Mouse (Mus musculus) intestine, embryonic 15.5 days (tissue): ENCODE measurements around the gene Pde7b. TPM values are rescaled to one million over a fixed set of nuclear protein-coding genes. Genes with fewer than 3 reads are reported as not detected.

Experiments used
- ATAC-seq: fragments of 200-750 bp; cut with Nextera tagmentation; 2 replicates; pipeline ENCODE4 v1.8.0; 2017; ENCODE audit warnings: moderate TSS enrichment, moderate library complexity
- H3K27ac ChIP-seq: fragments of 300-500 bp; sonication (generic); 2 replicates; pipeline ENCODE4 v1.5.1; 2015; ENCODE audit warnings: mild to moderate bottlenecking, inconsistent platforms
- H3K27me3 ChIP-seq: fragments of 300-500 bp; sonication (generic); replicated peaks from 2 replicates; pipeline ENCODE4 v1.6.1; 2015; ENCODE audit warnings: inconsistent platforms
- H3K36me3 ChIP-seq: fragments of 300-500 bp; sonication (generic); 2 replicates; pipeline ENCODE4 v1.6.1; 2015; ENCODE audit warnings: inconsistent platforms
- H3K4me1 ChIP-seq: fragments of 300-500 bp; sonication (generic); replicated peaks from 2 replicates; pipeline ENCODE4 v1.6.1; 2015; ENCODE audit warnings: inconsistent platforms
- H3K4me2 ChIP-seq: fragments of 300-500 bp; sonication (generic); replicated peaks from 2 replicates; pipeline ENCODE4 v1.6.1; 2015; ENCODE audit warnings: mild to moderate bottlenecking, inconsistent platforms
- H3K4me3 ChIP-seq: fragments of 300-500 bp; sonication (generic); replicated peaks from 2 replicates; pipeline ENCODE4 v1.5.1; 2015; ENCODE audit warnings: inconsistent platforms
- H3K9ac ChIP-seq: fragments of 300-500 bp; sonication (generic); 2 replicates; pipeline ENCODE4 v1.6.1; 2015; ENCODE audit warnings: inconsistent platforms
- H3K9me3 ChIP-seq: fragments of 300-500 bp; sonication (generic); 2 replicates; pipeline ENCODE4 v1.6.1; 2016; ENCODE audit warnings: inconsistent platforms
- WGBS: fragments of 180-500 bp; shearing (Covaris S2); methylation state at CpG from one replicate; pipeline ENCODE4 v1.1.7; 2015; 5-methylcytosine and 5-hydroxymethylcytosine counted together
- polyA plus RNA-seq: library from polyadenylated mRNA; unstranded; fragments of >200 nt; fragmentation: Nextera tagmentation; extraction: Ambion mirVana; gene quantifications from 2 replicates; pipeline ENCODE4 v1.2.1, GENCODE M21; 2015

Gene Pde7b
- polyA plus RNA-seq, 1 experiment from 2014 or later = 3.2 TPM

- Histone ChIP-seq H3K36me3 (no peaks in the 10 kb centered on the region), H3K4me3 (no peak overlapping the region), H3K27me3 (no peaks in the 10 kb centered on the region), H3K9ac (no peak overlapping the region), H3K9me3 (no peaks in the 10 kb centered on the region), H3K4me1 (no peaks in the 10 kb centered on the region), H3K27ac (no peak overlapping the region), H3K4me2 (no peak overlapping the region)
- no peak for ATAC-seq
- 80% methylated on average over 6 of the region's 6 CpGs for WGBS
Observed at GRCm38 (mm10) chr10:20501221-20501620, 223.7 kb downstream of the Pde7b start.

GRCm38 (mm10) chr10:20495051-20495450 is 229.8 kb downstream of the Pde7b start:
- WGBS = 85% methylated on average over 4 of the region's 4 CpGs
- Histone ChIP-seq H3K4me2 (no peak overlapping the region), H3K9ac (no peak overlapping the region), H3K4me3 (no peak overlapping the region), H3K27me3 (no peaks in the 10 kb centered on the region), H3K36me3 (no peaks in the 10 kb centered on the region), H3K9me3 (no peaks in the 10 kb centered on the region), H3K27ac (no peak overlapping the region), H3K4me1 (no peaks in the 10 kb centered on the region)
- no peak for ATAC-seq

DNA sequence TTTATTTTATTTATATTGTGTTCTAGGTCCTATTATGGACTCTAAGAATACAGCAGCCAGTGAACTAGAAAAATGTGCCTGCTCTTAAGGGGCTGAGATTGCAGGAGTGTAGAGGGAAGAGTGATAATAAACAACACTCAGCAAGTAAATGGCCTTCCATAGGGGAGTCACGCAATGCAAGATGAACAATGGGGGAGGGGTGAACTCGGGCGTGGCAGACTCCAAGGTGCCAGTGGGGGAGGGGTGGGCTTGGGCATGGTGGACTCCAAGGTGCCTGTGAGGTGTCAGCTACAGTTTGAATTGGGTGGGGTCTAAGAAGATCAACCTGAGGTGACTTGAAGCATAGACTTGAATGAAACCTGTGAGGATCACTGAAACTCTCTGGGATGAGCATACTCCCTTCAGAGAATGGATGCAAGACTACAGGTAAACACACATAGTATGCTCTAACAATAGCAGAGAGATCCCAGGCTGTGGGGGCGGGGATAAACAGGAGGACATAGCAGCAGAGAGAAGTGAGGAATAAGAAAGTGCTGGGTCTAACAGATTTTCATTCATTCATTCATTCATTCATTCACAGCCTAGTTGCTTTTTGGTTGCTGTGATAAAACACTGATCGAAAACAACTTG is 230.9 kb downstream of the Pde7b start:
- H3K36me3 ChIP-seq = no peaks in the 10 kb centered on the region
- H3K27ac ChIP-seq = no peak overlapping the region
- no peaks in the 10 kb centered on the region for H3K4me1 ChIP-seq
- ATAC-seq = no peak
- H3K4me3 ChIP-seq = no peak overlapping the region
- H3K27me3 ChIP-seq = no peaks in the 10 kb centered on the region
- no peak overlapping the region for H3K4me2 ChIP-seq
- H3K9ac ChIP-seq = no peak overlapping the region
- H3K9me3 ChIP-seq = no peaks in the 10 kb centered on the region
- WGBS = 80% methylated on average over 5 of the region's 5 CpGs

DNA sequence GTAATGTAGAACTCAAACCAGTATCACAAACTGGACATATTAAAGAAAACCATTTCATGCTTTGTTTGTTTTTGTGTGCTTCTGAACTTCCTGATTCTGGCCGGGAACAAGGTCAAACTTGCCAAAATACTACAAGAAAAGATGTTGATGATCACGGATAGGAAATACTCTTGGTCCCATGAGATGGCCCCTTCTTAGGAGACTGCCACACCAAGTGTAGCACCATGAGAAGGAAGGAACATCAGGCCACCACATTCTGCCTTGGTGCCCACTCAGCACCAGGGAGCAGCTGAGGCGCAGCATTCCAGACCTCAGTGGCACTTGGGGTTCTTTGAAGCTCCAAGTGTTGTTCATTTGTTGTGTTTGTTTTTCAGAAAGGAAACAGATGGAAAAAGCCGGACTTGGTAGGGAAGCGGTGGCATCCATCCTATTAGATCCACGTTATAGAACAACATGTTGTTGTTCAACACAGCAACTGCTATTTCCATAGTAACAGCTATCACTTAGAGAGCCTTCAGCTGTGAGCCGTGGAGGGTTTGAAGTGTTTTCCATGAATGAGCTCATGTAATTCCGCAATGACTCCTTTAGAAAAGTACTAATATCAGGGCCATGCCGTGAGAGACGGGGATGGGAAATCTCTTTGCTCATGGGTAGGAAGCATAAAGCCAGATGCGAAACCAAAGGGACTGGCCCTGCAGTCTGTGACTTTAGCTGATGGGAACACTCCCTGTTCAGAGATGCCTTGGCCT is 232.5 kb downstream of the Pde7b start:
- no peak for ATAC-seq
- Histone ChIP-seq H3K4me3 (no peak overlapping the region), H3K4me2 (no peak overlapping the region), H3K36me3 (no peaks in the 10 kb centered on the region), H3K9ac (no peak overlapping the region), H3K9me3 (no peaks in the 10 kb centered on the region), H3K27me3 (no peaks in the 10 kb centered on the region), H3K4me1 (no peaks in the 10 kb centered on the region), H3K27ac (no peak overlapping the region)
- WGBS = 78% methylated on average over 11 of the region's 11 CpGs

- 29% methylated on average over 1 of the region's 1 CpGs for WGBS
- ATAC-seq = no peak
- Histone ChIP-seq H3K27ac (no peak overlapping the region), H3K9ac (no peak overlapping the region), H3K4me2 (no peak overlapping the region), H3K4me3 (no peak overlapping the region), H3K27me3 (no peaks in the 10 kb centered on the region), H3K9me3 (no peaks in the 10 kb centered on the region), H3K4me1 (0 out of 2 replicates have a peak, but pooled peaks cover 3% of the 10 kb centered on the region), H3K36me3 (no peaks in the 10 kb centered on the region)
Observed at GRCm38 (mm10) chr10:20490775-20491174, 234.1 kb downstream of the Pde7b start.

DNA sequence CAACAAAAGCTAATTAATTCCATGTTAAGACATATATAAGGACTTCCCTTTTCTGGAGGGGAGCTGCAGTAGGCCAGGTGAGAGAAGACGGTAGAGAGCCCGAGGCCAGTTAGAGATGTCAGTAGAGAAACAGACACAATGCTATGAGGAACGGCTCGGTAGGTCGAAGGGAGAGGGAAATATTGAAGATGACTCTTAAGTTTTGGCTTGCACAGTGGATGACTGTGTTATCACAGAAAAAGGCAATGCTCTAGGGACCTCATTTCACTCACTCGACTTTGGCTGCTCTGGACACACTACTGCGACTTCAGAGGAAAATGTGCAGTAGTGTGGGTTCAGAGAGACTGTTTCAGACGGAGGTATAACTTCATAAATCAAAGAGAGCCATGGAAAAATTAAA is 234.6 kb downstream of the Pde7b start:
- H3K4me1 ChIP-seq = 0 out of 2 replicates have a peak, but pooled peaks cover 3% of the 10 kb centered on the region
- H3K27ac ChIP-seq = no peak overlapping the region
- H3K9me3 ChIP-seq = no peaks in the 10 kb centered on the region
- H3K4me3 ChIP-seq = no peak overlapping the region
- H3K9ac ChIP-seq = no peak overlapping the region
- H3K36me3 ChIP-seq = no peaks in the 10 kb centered on the region
- WGBS = 73% methylated on average over 8 of the region's 8 CpGs
- no peaks in the 10 kb centered on the region for H3K27me3 ChIP-seq
- no peak overlapping the region for H3K4me2 ChIP-seq
- no peak for ATAC-seq

- H3K4me2 ChIP-seq = no peak overlapping the region
- no peak overlapping the region for H3K4me3 ChIP-seq
- WGBS = 41% methylated on average over 19 of the region's 19 CpGs
- no peaks in the 10 kb centered on the region for H3K27me3 ChIP-seq
- no peaks in the 10 kb centered on the region for H3K36me3 ChIP-seq
- H3K4me1 ChIP-seq = 0 out of 2 replicates have a peak, but pooled peaks cover 3% of the 10 kb centered on the region
- no peak overlapping the region for H3K27ac ChIP-seq
- ATAC-seq = peak; percentile 59; the same call in 1 of the 2 replicates
- no peaks in the 10 kb centered on the region for H3K9me3 ChIP-seq
- no peak overlapping the region for H3K9ac ChIP-seq
Observed at GRCm38 (mm10) chr10:20486461-20487253, 238.2 kb downstream of the Pde7b start.

GRCm38 (mm10) chr10:20485816-20486215 is 239.1 kb downstream of the Pde7b start:
- Histone ChIP-seq H3K27me3 (no peaks in the 10 kb centered on the region), H3K4me1 (0 out of 2 replicates have a peak, but pooled peaks cover 3% of the 10 kb centered on the region), H3K27ac (no peak overlapping the region), H3K4me3 (no peak overlapping the region), H3K4me2 (no peak overlapping the region), H3K9me3 (no peaks in the 10 kb centered on the region), H3K36me3 (no peaks in the 10 kb centered on the region), H3K9ac (no peak overlapping the region)
- 73% methylated on average over 3 of the region's 3 CpGs for WGBS
- no peak for ATAC-seq

GRCm38 (mm10) chr10:20479481-20479880 is 245.4 kb downstream of the Pde7b start:
- Histone ChIP-seq H3K9ac (no peak overlapping the region), H3K4me3 (no peak overlapping the region), H3K27me3 (no peaks in the 10 kb centered on the region), H3K4me2 (no peak overlapping the region), H3K9me3 (no peaks in the 10 kb centered on the region), H3K27ac (no peak overlapping the region), H3K4me1 (0 out of 2 replicates have a peak, but pooled peaks cover 5% of the 10 kb centered on the region), H3K36me3 (no peaks in the 10 kb centered on the region)
- ATAC-seq = no peak
- WGBS = 57% methylated on average over 8 of the region's 8 CpGs

- H3K4me1 ChIP-seq = 0 out of 2 replicates have a peak, but pooled peaks cover 5% of the 10 kb centered on the region
- WGBS = 53% methylated on average over 8 of the region's 8 CpGs
- H3K36me3 ChIP-seq = no peaks in the 10 kb centered on the region
- no peak overlapping the region for H3K9ac ChIP-seq
- H3K27ac ChIP-seq = no peak overlapping the region
- no peak overlapping the region for H3K4me2 ChIP-seq
- H3K27me3 ChIP-seq = no peaks in the 10 kb centered on the region
- H3K4me3 ChIP-seq = no peak overlapping the region
- H3K9me3 ChIP-seq = no peaks in the 10 kb centered on the region
- ATAC-seq = no peak
Observed at GRCm38 (mm10) chr10:20478456-20478855, 246.4 kb downstream of the Pde7b start.

GRCm38 (mm10) chr10:20474831-20475230 is 250.0 kb downstream of the Pde7b start:
- H3K9ac ChIP-seq = no peak overlapping the region
- WGBS = 63% methylated on average over 7 of the region's 7 CpGs
- no peak overlapping the region for H3K4me3 ChIP-seq
- no peaks in the 10 kb centered on the region for H3K9me3 ChIP-seq
- no peak for ATAC-seq
- H3K27ac ChIP-seq = no peak overlapping the region
- no peak overlapping the region for H3K4me2 ChIP-seq
- H3K4me1 ChIP-seq = 0 out of 2 replicates have a peak, but pooled peaks cover 5% of the 10 kb centered on the region
- no peaks in the 10 kb centered on the region for H3K27me3 ChIP-seq
- H3K36me3 ChIP-seq = no peaks in the 10 kb centered on the region

DNA sequence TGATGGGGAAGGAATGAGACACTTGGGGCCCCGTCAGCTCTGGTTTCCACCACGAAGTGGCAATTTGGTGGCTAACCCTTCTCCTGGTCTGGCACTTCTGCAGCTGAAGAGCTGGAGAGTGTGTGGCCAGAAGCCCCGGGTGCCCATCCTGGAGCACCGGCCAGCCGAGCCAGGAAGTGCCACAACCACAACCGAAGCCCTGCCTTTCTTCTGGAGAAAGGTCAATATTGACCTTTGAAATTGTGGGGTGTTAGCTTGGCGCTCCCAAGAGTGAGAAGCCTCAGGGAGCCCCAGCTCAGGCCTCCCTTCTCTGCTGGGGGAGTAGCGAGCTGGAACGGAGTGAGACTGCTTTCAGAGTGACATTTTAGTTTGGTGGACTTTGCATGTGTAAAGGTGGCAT is 250.8 kb downstream of the Pde7b start:
- Histone ChIP-seq H3K4me1 (0 out of 2 replicates have a peak, but pooled peaks cover 5% of the 10 kb centered on the region), H3K36me3 (no peaks in the 10 kb centered on the region), H3K9ac (no peak overlapping the region), H3K9me3 (no peaks in the 10 kb centered on the region), H3K4me2 (peak overlapping the region; percentile 22; the same call in 1 of the 2 replicates), H3K4me3 (no peak overlapping the region), H3K27me3 (no peaks in the 10 kb centered on the region), H3K27ac (0 out of 2 replicates have a peak overlapping the region, but pooled peaks have one; percentile 51)
- WGBS = 65% methylated on average over 9 of the region's 9 CpGs
- peak; percentile 75 for ATAC-seq
